Comparison of ENCODE assay signal across 10 mouse cellular contexts in genomic region chr19:56133565-56133964, GRCm38 (mm10).
DNase-seq lines count a peak whose midpoint lies in the region; ATAC-seq lines count a peak whose summit lies in the region.
"Had no signal": no experiment of that assay in that cellular context is flagged by ENCODE, and none has a peak within 500 bp of the region (broad histone marks: within the 10 kb centered on the region; RNA-seq: fewer than 3 reads in every experiment).

No protein-coding gene starts in this region.

- H3K4me3 ChIP-seq in embryonic facial prominence, embryonic 14.5 days (ENCODE audit: low read depth, low read length): no peak overlapping the region
- H3K4me3 ChIP-seq in embryonic facial prominence, embryonic 10.5 days: no peak overlapping the region
- no peak overlapping the region for H3K4me3 ChIP-seq in neural tube, embryonic 11.5 days (ENCODE audit: low read depth, low read length)
- no peak overlapping the region for H3K4me3 ChIP-seq in limb, embryonic 13.5 days
- no peak overlapping the region for H3K4me3 ChIP-seq in neural tube, embryonic 12.5 days
- H3K4me3 ChIP-seq: erythroblast, embryonic 14.5 days; liver, embryonic 13.5 days had no signal

- no peak overlapping the region for H3K9ac ChIP-seq in embryonic facial prominence, embryonic 14.5 days (ENCODE audit: low read depth, low read length)
- no peak overlapping the region for H3K9ac ChIP-seq in neural tube, embryonic 11.5 days (ENCODE audit: low read length)
- no peak overlapping the region for H3K9ac ChIP-seq in limb, embryonic 13.5 days
- no peak overlapping the region for H3K9ac ChIP-seq in neural tube, embryonic 12.5 days
- H3K9ac ChIP-seq: liver, embryonic 13.5 days had no signal

- H3K27me3 ChIP-seq in embryonic facial prominence, embryonic 14.5 days (replicated peaks; ENCODE audit: control insufficient read depth, insufficient read depth, low read length): 0 out of 2 replicates have a peak, but pooled peaks cover 7% of the 10 kb centered on the region
- peaks cover 74% of the 10 kb centered on the region for H3K27me3 ChIP-seq in embryonic facial prominence, embryonic 10.5 days (replicated peaks; ENCODE audit: low read depth, poor library complexity, severe bottlenecking)
- no peaks in the 10 kb centered on the region for H3K27me3 ChIP-seq in neural tube, embryonic 11.5 days (ENCODE audit: control insufficient read depth, insufficient read depth, low read length)
- H3K27me3 ChIP-seq in limb, embryonic 13.5 days: peaks cover 31% of the 10 kb centered on the region
- peaks cover 10% of the 10 kb centered on the region for H3K27me3 ChIP-seq in neural tube, embryonic 12.5 days (replicated peaks)

- 20% methylated on average over 5 of the region's 5 CpGs for WGBS in embryonic facial prominence, embryonic 14.5 days
- WGBS in embryonic facial prominence, embryonic 10.5 days: 17% methylated on average over 5 of the region's 5 CpGs
- 9% methylated on average over 5 of the region's 5 CpGs for WGBS in neural tube, embryonic 11.5 days
- 3% methylated on average over 5 of the region's 5 CpGs for WGBS in limb, embryonic 13.5 days
- 5% methylated on average over 5 of the region's 5 CpGs for WGBS in neural tube, embryonic 12.5 days

- 0 out of 2 replicates have a peak, but pooled peaks have one; percentile 31 for ATAC-seq in embryonic facial prominence, embryonic 14.5 days (ENCODE audit: low read depth)
- ATAC-seq in neural tube, embryonic 11.5 days (ENCODE audit: insufficient read depth, low FRiP score, low TSS enrichment): no peak
- ATAC-seq in limb, embryonic 13.5 days (ENCODE audit: low FRiP score, low read depth): no peak
- 0 out of 2 replicates have a peak, but pooled peaks have one; percentile 44 for ATAC-seq in neural tube, embryonic 12.5 days (ENCODE audit: low FRiP score, low read depth)

- H3K9me3 ChIP-seq in embryonic facial prominence, embryonic 14.5 days (ENCODE audit: control insufficient read depth, low read length): no peaks in the 10 kb centered on the region
- no peaks in the 10 kb centered on the region for H3K9me3 ChIP-seq in embryonic facial prominence, embryonic 10.5 days
- H3K9me3 ChIP-seq in neural tube, embryonic 11.5 days (ENCODE audit: control insufficient read depth, low read length): no peaks in the 10 kb centered on the region
- no peaks in the 10 kb centered on the region for H3K9me3 ChIP-seq in limb, embryonic 13.5 days
- H3K9me3 ChIP-seq in neural tube, embryonic 12.5 days: no peaks in the 10 kb centered on the region
- H3K9me3 ChIP-seq: liver, embryonic 13.5 days had no signal

- H3K4me2 ChIP-seq in embryonic facial prominence, embryonic 14.5 days (ENCODE audit: low read depth, low read length): peak overlapping the region; percentile 30
- H3K4me2 ChIP-seq in neural tube, embryonic 11.5 days (ENCODE audit: low read depth): no peak overlapping the region
- H3K4me2 ChIP-seq in limb, embryonic 13.5 days (replicated peaks): peak overlapping the region; percentile 44
- 0 out of 2 replicates have a peak overlapping the region, but pooled peaks have one; percentile 1 for H3K4me2 ChIP-seq in neural tube, embryonic 12.5 days (replicated peaks)
- H3K4me2 ChIP-seq: liver, embryonic 13.5 days had no signal

- H3K4me1 ChIP-seq in embryonic facial prominence, embryonic 14.5 days (ENCODE audit: control insufficient read depth, insufficient read depth, low read length): peaks cover 31% of the 10 kb centered on the region
- H3K4me1 ChIP-seq in embryonic facial prominence, embryonic 10.5 days: peaks cover 36% of the 10 kb centered on the region
- 0 out of 2 replicates have a peak, but pooled peaks cover 2% of the 10 kb centered on the region for H3K4me1 ChIP-seq in neural tube, embryonic 11.5 days (ENCODE audit: control insufficient read depth, insufficient read depth, low read length)
- H3K4me1 ChIP-seq in limb, embryonic 13.5 days: peaks cover 55% of the 10 kb centered on the region
- peaks cover 16% of the 10 kb centered on the region; the same call in 1 of the 2 replicates for H3K4me1 ChIP-seq in neural tube, embryonic 12.5 days
- H3K4me1 ChIP-seq: liver, embryonic 13.5 days had no signal

- H3K27ac ChIP-seq in embryonic facial prominence, embryonic 14.5 days (replicated peaks; ENCODE audit: low read depth, low read length): no peak overlapping the region
- H3K27ac ChIP-seq in embryonic facial prominence, embryonic 10.5 days (replicated peaks): no peak overlapping the region
- H3K27ac ChIP-seq in neural tube, embryonic 11.5 days (ENCODE audit: low read depth, low read length): no peak overlapping the region
- no peak overlapping the region for H3K27ac ChIP-seq in limb, embryonic 13.5 days
- H3K27ac ChIP-seq in neural tube, embryonic 12.5 days: no peak overlapping the region
- H3K27ac ChIP-seq: liver, embryonic 13.5 days had no signal

- no peak for DNase-seq in embryonic facial prominence, embryonic 14.5 days (ENCODE audit: low spot score)
- no peak for DNase-seq in embryonic facial prominence, embryonic 10.5 days (ENCODE audit: low spot score)
- peak; percentile 24 for DNase-seq in neural tube, embryonic 11.5 days (ENCODE audit: low spot score)
- no peak for DNase-seq in neural tube, embryonic 10.5 days (ENCODE audit: extremely low spot score, low spot score)
- no peak for DNase-seq in urinary bladder, postnatal 10 days (ENCODE audit: low spot score)
- DNase-seq in layer of hippocampus, postnatal 10 days (ENCODE audit: low spot score in 2 of 2): no peak
- DNase-seq: liver, embryonic 13.5 days had no signal

- no peaks in the 10 kb centered on the region for H3K36me3 ChIP-seq in embryonic facial prominence, embryonic 14.5 days (ENCODE audit: control insufficient read depth, insufficient read depth, low read length)
- H3K36me3 ChIP-seq in embryonic facial prominence, embryonic 10.5 days (replicated peaks): no peaks in the 10 kb centered on the region
- H3K36me3 ChIP-seq in neural tube, embryonic 11.5 days (ENCODE audit: control insufficient read depth, insufficient read depth, low read length): no peaks in the 10 kb centered on the region
- H3K36me3 ChIP-seq in limb, embryonic 13.5 days: no peaks in the 10 kb centered on the region
- no peaks in the 10 kb centered on the region for H3K36me3 ChIP-seq in neural tube, embryonic 12.5 days
- H3K36me3 ChIP-seq: liver, embryonic 13.5 days had no signal

Comparison
In these comparisons a context has a peak if more than half of its experiments do, and no peak if none do; other contexts are left out.
1. ATAC-seq: peak in embryonic facial prominence, embryonic 14.5 days (single experiment) and neural tube, embryonic 12.5 days (single experiment); none in neural tube, embryonic 11.5 days (single experiment) and limb, embryonic 13.5 days (single experiment).